Mouse (Mus musculus) limb, embryonic 14.5 days (tissue): ENCODE results near the gene Pp2d1. TPM values are rescaled to one million over a fixed set of nuclear protein-coding genes. Genes with fewer than 3 reads are reported as not detected.
"Not testable (repeated sequence)": the region's sequence is repeated elsewhere in the genome, so short reads cannot be mapped to it uniquely, and the experiment has no call there.

Experiments
- ATAC-seq: fragments of 200-750 bp; cut with Nextera tagmentation; 2 replicates; pipeline ENCODE4 v1.8.0; 2017; ENCODE audit warnings: low read depth, moderate number of reproducible peaks, moderate TSS enrichment; ENCODE audit not compliant: low FRiP score
- DNase-seq: peaks from one replicate; pipeline ENCODE4 v3.0.0-alpha.2; 2015; ENCODE audit warnings: low spot score
- H3K27ac ChIP-seq: fragments of 300-500 bp; sonication (generic); replicated peaks from 2 replicates; pipeline ENCODE4 v1.5.1; 2014; ENCODE audit warnings: low read depth, mild to moderate bottlenecking, low read length, moderate library complexity, mixed read lengths
- H3K27me3 ChIP-seq: fragments of 300-500 bp; sonication (generic); 2 replicates; pipeline ENCODE4 v1.6.1; 2014; ENCODE audit warnings: low read length, mixed read lengths; ENCODE audit not compliant: control insufficient read depth, insufficient read depth
- H3K36me3 ChIP-seq: fragments of 300-500 bp; sonication (generic); 2 replicates; pipeline ENCODE4 v1.6.1; 2014; ENCODE audit warnings: mild to moderate bottlenecking, low read length, moderate library complexity, mixed read lengths; ENCODE audit not compliant: control insufficient read depth, insufficient read depth
- H3K4me1 ChIP-seq: fragments of 300-500 bp; sonication (generic); 2 replicates; pipeline ENCODE4 v1.6.1; 2014; ENCODE audit warnings: antibody characterized with exemption, low read length, mixed read lengths; ENCODE audit not compliant: control insufficient read depth, insufficient read depth
- H3K4me2 ChIP-seq: fragments of 300-500 bp; sonication (generic); replicated peaks from 2 replicates; pipeline ENCODE4 v1.6.1; 2014; ENCODE audit warnings: low read depth, mild to moderate bottlenecking, low read length, moderate library complexity; ENCODE audit not compliant: severe bottlenecking
- H3K4me3 ChIP-seq: fragments of 300-500 bp; sonication (generic); replicated peaks from 2 replicates; pipeline ENCODE4 v1.5.1; 2014; ENCODE audit warnings: low read length
- H3K9ac ChIP-seq: fragments of 300-500 bp; sonication (generic); 2 replicates; pipeline ENCODE4 v1.6.1; 2014; ENCODE audit warnings: mild to moderate bottlenecking, low read depth, low read length, moderate library complexity; ENCODE audit not compliant: severe bottlenecking
- H3K9me3 ChIP-seq: fragments of 300-500 bp; sonication (generic); 2 replicates; pipeline ENCODE4 v1.6.1; 2016; ENCODE audit warnings: low read length; ENCODE audit not compliant: control insufficient read depth
- POLR2A ChIP-seq: fragments of 200-500 bp; IDR thresholded peaks from 2 replicates; pipeline ENCODE4 v1.8.0; 2012; ENCODE audit warnings: inconsistent platforms, mild to moderate bottlenecking, moderate library complexity, borderline replicate concordance; ENCODE audit not compliant: insufficient read depth, insufficient read length; ENCODE audit errors: extremely low read depth
- WGBS: fragments of 180-500 bp; shearing (Covaris S2); extraction: QIAGEN DNeasy Blood & Tissue Kit; methylation state at CpG from one replicate; pipeline ENCODE4 v1.1.7; 2014; 5-methylcytosine and 5-hydroxymethylcytosine counted together
- polyA plus RNA-seq, 2 experiments: library from polyadenylated mRNA; depleted of rRNA in 1 of 2; stranded (reverse) in 1 of 2; unstranded in 1 of 2; fragments of >200 nt; fragmentation: Nextera tagmentation in 1 of 2; extraction: Ambion mirVana in 1 of 2; gene quantifications; 2 replicates each; pipeline versions ENCODE4 v1.2.1 to v1.2.3; 2012 to 2014

The Pp2d1 gene
- polyA plus RNA-seq (2012; rRNA removed) (not detected in 2 replicates), polyA plus RNA-seq (2014; fragmentation: Nextera tagmentation; extraction: Ambion mirVana) (0.45 and 0.64 TPM in 2 replicates)

DNA sequence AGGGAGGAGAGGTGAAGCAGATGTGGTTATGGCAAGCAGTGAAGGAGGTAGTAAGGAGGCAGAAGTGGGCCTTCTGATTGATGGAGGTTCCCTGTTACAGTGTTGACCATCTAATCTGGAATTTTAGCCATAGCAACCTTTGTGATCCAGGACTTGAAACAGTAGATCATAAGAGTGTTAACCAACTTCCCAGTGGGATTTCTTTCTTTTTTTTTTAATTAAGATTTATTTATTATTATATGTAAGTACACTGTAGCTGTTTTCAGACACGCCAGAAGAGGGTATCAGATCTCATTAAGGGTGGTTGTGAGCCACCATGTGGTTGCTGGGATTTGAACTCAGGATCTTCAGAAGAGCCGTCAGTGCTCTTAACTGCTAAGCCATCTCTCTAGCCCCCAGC lies at the start of gene Pp2d1:
TSS of gene Pp2d1 (minus strand) at position 101 of the 400 bp plus-strand sequence.
- H3K4me1 ChIP-seq, DNase-seq, H3K27ac ChIP-seq, H3K9ac ChIP-seq, ATAC-seq, H3K27me3 ChIP-seq, H3K9me3 ChIP-seq, H3K36me3 ChIP-seq, H3K4me3 ChIP-seq, H3K4me2 ChIP-seq: not testable (repeated sequence)
- 83% methylated on average over 2 of the region's 2 CpGs for WGBS

- H3K9ac ChIP-seq, result no peak overlapping the region
- DNase-seq (no peak), ATAC-seq (no peak)
- no peak for TF ChIP-seq POLR2A
- H3K27me3 ChIP-seq, result no peaks in the 10 kb centered on the region
- no peak overlapping the region for H3K4me2 ChIP-seq
- no peak overlapping the region for H3K27ac ChIP-seq
- 0 out of 2 replicates have a peak, but pooled peaks cover 2% of the 10 kb centered on the region for H3K4me1 ChIP-seq
- WGBS, result 65% methylated on average over 9 of the region's 9 CpGs
- no peak overlapping the region for H3K4me3 ChIP-seq
- no peaks in the 10 kb centered on the region for H3K9me3 ChIP-seq
- H3K36me3 ChIP-seq, result no peaks in the 10 kb centered on the region
Observed at GRCm38 (mm10) chr17:53588097-53588855, 49.0 kb upstream of the Pp2d1 start.

DNA sequence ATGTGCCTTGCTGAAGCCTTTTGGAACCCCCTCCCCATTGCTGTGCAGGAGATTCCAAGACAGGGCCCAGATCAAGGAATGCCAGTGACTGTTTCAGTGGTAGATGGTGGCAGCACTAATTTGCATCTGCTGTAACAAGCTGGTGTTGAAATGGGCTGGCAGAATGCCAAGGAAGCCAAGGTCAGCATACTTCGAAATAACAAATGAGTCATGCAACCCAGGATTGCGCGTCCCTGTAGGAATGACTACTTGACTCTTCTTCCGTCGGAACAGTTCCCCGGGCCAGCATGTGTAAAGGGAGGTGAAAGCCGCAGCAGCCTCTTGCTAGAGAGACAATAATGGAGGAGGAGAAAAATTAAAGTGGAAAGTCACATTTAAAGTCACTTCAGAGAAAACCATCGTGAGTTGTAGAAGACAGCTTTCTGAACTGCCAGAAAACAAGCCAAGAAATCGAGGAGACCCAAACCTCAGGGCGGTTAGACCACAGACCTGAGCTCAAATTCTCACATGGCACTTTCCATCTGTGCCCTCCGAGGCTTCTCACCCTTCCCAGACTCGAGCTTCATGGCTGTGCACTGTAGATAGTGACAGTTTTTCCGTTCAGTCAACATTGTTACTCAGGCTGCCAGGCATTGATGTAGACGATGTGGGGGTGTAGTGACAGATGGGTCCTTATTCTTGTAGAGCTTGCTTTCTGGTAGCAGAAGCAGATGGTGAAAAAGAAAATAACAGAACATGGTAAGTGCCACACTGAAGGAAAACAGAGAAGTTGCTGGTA lies 48.0 kb upstream of the Pp2d1 start:
- WGBS, result 68% methylated on average over 14 of the region's 14 CpGs
- Histone ChIP-seq H3K36me3 (no peaks in the 10 kb centered on the region), H3K4me1 (0 out of 2 replicates have a peak, but pooled peaks cover 2% of the 10 kb centered on the region), H3K9me3 (no peaks in the 10 kb centered on the region), H3K27ac (no peak overlapping the region), H3K27me3 (no peaks in the 10 kb centered on the region), H3K4me3 (no peak overlapping the region), H3K4me2 (no peak overlapping the region), H3K9ac (no peak overlapping the region)
- no peak for TF ChIP-seq POLR2A
- peak; percentile 76 for DNase-seq
- ATAC-seq, result peak; percentile 57; the same call in 1 of the 2 replicates

GRCm38 (mm10) chr17:53583846-53584579 lies 44.8 kb upstream of the Pp2d1 start:
- no peak overlapping the region for H3K4me2 ChIP-seq
- no peak overlapping the region for H3K9ac ChIP-seq
- DNase-seq (no peak), ATAC-seq (no peak)
- H3K36me3 ChIP-seq, result no peaks in the 10 kb centered on the region
- peaks cover 4% of the 10 kb centered on the region; the same call in 1 of the 2 replicates for H3K4me1 ChIP-seq
- no peaks in the 10 kb centered on the region for H3K9me3 ChIP-seq
- no peak overlapping the region for H3K4me3 ChIP-seq
- TF ChIP-seq POLR2A, result no peak
- H3K27ac ChIP-seq, result no peak overlapping the region
- 85% methylated on average over 11 of the region's 11 CpGs for WGBS
- H3K27me3 ChIP-seq, result no peaks in the 10 kb centered on the region

GRCm38 (mm10) chr17:53582805-53583204 lies 43.6 kb upstream of the Pp2d1 start:
- Histone ChIP-seq H3K4me1 (peaks cover 9% of the 10 kb centered on the region; the same call in 1 of the 2 replicates), H3K36me3 (no peaks in the 10 kb centered on the region), H3K9ac (no peak overlapping the region), H3K27me3 (no peaks in the 10 kb centered on the region), H3K4me3 (no peak overlapping the region), H3K9me3 (no peaks in the 10 kb centered on the region), H3K27ac (no peak overlapping the region), H3K4me2 (no peak overlapping the region)
- WGBS, result 84% methylated on average over 7 of the region's 7 CpGs
- TF ChIP-seq POLR2A, result no peak
- ATAC-seq, result no peak
- DNase-seq, result no peak
